Mouse (Mus musculus): Measurements from ENCODE around the gene Pofut2. TPM values are rescaled to one million over a fixed set of nuclear protein-coding genes. Genes with fewer than 3 reads are reported as not detected.

The Pofut2 gene
- polyA plus RNA-seq, 1 experiment from 2014 or later = 131 TPM

DNA sequence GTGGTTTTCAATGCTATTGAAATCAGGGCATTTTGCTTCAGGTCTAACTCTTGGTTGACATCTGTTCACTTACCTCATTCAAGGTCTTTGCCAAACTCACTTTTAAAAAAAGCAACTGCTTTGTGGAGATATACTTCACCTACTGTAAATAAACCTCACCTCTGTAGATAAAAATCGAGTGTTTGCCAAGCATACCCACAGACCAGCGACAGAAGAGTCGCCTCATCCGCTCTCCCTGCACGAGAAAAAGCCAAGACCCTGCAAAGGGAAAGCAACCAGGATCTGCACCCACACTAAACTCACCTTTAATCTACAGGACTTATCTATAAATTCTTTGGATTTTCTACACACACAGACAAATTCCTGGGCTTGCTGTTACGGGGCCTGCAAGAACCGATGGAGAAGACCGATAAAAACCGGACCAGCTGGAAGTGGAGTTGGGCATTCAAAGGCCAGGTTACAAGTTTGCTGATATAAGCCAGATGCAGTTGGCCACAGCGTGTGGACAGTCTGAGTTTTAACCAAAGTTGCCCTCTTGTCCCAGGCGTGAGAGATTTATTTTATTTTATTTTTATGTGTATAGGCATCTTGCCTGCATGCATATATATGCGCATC lies 39.5 kb upstream of the Pofut2 start:
- ATAC-seq (ENCODE audit: insufficient number of reproducible peaks, low FRiP score) = no peak
- Histone ChIP-seq H3K36me3 (no peaks in the 10 kb centered on the region), H3K27me3 (replicated peaks) (no peaks in the 10 kb centered on the region), H3K9ac (no peak overlapping the region), H3K4me2 (no peak overlapping the region), H3K4me3 (no peak overlapping the region), H3K9me3 (replicated peaks) (no peaks in the 10 kb centered on the region), H3K4me1 (replicated peaks) (peaks cover 75% of the 10 kb centered on the region), H3K27ac (ENCODE audit: poor library complexity, severe bottlenecking) (peak overlapping the region; percentile 32; the same call in 1 of the 2 replicates)
- 62% methylated on average over 12 of the region's 12 CpGs for WGBS

DNA sequence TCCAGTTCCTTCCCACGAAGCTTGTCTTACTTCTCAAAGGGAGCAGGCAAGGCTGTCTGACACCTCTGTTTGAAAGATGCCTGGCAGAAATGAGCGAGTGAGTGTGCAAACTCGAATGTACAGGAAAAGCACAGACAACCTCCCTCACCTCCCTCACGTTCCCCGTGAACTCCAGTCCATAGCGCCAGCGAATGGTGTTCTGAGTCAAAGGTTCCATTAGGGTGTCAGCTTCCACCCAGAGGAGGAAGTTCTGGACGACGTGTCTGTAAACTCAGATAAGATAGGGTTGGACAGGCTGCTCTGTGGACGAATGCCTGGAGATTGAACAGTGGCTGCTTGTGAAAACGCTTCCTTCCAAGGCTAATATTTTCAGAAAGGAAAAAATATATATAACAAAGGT lies 37.9 kb upstream of the Pofut2 start:
- peak overlapping the region; percentile 57 for H3K4me2 ChIP-seq
- peak overlapping the region; percentile 88 for H3K27ac ChIP-seq (ENCODE audit: poor library complexity, severe bottlenecking)
- peaks cover 74% of the 10 kb centered on the region for H3K4me1 ChIP-seq (replicated peaks)
- no peaks in the 10 kb centered on the region for H3K27me3 ChIP-seq (replicated peaks)
- WGBS = 3% methylated on average over 11 of the region's 11 CpGs
- peak overlapping the region; percentile 54; the same call in 1 of the 2 replicates for H3K9ac ChIP-seq
- no peaks in the 10 kb centered on the region for H3K36me3 ChIP-seq
- no peaks in the 10 kb centered on the region for H3K9me3 ChIP-seq (replicated peaks)
- ATAC-seq (ENCODE audit: insufficient number of reproducible peaks, low FRiP score) = peak; percentile 82
- H3K4me3 ChIP-seq = no peak overlapping the region

DNA sequence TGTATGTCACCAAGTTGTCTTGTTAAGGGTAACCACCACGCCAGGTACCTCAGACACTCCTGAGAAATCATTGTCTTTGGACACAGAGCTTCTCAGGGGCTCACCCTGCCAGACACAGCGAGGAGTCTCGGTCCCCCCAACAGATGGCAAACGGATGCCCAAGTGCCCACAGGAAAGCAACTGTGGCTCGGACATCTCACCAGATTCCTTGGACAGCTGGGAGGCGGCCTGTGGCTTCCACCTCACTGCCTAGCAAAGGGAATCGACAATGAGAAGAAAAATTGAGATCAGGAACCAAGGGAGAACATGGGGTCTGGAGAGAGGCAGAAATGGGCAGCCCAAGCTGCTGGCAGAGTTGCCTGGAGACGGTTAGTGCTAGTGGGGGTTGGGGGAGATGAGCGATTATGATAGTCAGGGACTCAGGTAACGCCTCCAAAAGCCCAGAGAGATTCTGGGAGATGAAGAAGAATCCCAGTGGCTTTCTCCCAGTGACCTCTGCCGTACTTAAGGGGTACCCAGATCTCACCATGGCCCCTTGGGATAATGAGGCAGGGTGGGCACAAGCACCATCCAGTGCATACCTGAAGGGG lies 36.0 kb upstream of the Pofut2 start:
- no peaks in the 10 kb centered on the region for H3K36me3 ChIP-seq
- no peak overlapping the region for H3K4me3 ChIP-seq
- no peak overlapping the region for H3K27ac ChIP-seq (ENCODE audit: poor library complexity, severe bottlenecking)
- no peak for ATAC-seq (ENCODE audit: insufficient number of reproducible peaks, low FRiP score)
- H3K9me3 ChIP-seq (replicated peaks) = no peaks in the 10 kb centered on the region
- no peaks in the 10 kb centered on the region for H3K27me3 ChIP-seq (replicated peaks)
- WGBS = 84% methylated on average over 11 of the region's 11 CpGs
- H3K4me2 ChIP-seq = no peak overlapping the region
- peaks cover 68% of the 10 kb centered on the region for H3K4me1 ChIP-seq (replicated peaks)
- no peak overlapping the region for H3K9ac ChIP-seq

DNA sequence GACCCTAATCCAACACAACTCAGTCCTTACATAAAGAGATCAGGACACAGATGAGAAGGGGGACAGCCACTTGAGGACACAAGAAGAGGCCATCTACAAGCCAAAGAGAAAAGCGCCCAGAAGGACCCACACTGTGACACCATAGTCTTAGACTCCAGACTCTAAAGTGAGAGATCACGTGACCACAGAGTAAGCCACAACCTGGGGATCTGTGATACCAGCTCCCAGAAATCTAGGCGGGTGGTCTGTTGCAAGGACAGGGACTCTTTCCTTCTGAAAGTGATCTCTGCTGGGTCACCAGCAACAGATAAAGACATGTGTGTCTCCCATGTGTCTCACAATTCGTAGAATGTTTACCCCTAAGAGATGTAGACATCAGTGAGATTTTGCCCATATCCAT lies 34.6 kb upstream of the Pofut2 start:
- Histone ChIP-seq H3K4me3 (no peak overlapping the region), H3K36me3 (no peaks in the 10 kb centered on the region), H3K27ac (ENCODE audit: poor library complexity, severe bottlenecking) (no peak overlapping the region), H3K27me3 (replicated peaks) (no peaks in the 10 kb centered on the region), H3K9ac (no peak overlapping the region), H3K4me1 (replicated peaks) (peaks cover 76% of the 10 kb centered on the region), H3K9me3 (replicated peaks) (no peaks in the 10 kb centered on the region), H3K4me2 (no peak overlapping the region)
- 78% methylated on average over 4 of the region's 4 CpGs for WGBS
- no peak for ATAC-seq (ENCODE audit: insufficient number of reproducible peaks, low FRiP score)

DNA sequence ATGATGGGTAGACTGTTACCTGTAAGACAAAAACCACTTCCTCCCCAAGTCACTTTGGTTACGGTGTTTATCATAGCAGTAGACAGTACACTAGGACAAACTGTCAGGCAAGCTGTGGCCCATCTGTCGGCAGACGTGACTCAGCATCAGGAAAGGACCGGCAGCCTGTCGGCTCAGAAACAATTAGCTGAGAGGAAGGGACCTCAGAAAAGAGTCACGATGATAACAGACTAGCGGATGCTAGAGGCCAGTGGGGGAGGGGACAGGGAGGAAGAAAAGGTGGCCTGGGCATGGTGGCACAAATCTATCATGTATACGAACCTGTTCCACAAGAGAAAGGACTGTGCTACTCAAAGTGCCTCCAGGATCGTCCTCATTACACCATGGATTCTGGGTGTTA lies 33.6 kb upstream of the Pofut2 start:
- Histone ChIP-seq H3K9me3 (replicated peaks) (no peaks in the 10 kb centered on the region), H3K4me1 (replicated peaks) (peaks cover 76% of the 10 kb centered on the region), H3K27ac (ENCODE audit: poor library complexity, severe bottlenecking) (peak overlapping the region; percentile 47; the same call in 1 of the 2 replicates), H3K36me3 (no peaks in the 10 kb centered on the region), H3K4me3 (no peak overlapping the region), H3K27me3 (replicated peaks) (no peaks in the 10 kb centered on the region), H3K4me2 (peak overlapping the region; percentile 23), H3K9ac (no peak overlapping the region)
- peak; percentile 82 for ATAC-seq (ENCODE audit: insufficient number of reproducible peaks, low FRiP score)
- 11% methylated on average over 9 of the region's 9 CpGs for WGBS

DNA sequence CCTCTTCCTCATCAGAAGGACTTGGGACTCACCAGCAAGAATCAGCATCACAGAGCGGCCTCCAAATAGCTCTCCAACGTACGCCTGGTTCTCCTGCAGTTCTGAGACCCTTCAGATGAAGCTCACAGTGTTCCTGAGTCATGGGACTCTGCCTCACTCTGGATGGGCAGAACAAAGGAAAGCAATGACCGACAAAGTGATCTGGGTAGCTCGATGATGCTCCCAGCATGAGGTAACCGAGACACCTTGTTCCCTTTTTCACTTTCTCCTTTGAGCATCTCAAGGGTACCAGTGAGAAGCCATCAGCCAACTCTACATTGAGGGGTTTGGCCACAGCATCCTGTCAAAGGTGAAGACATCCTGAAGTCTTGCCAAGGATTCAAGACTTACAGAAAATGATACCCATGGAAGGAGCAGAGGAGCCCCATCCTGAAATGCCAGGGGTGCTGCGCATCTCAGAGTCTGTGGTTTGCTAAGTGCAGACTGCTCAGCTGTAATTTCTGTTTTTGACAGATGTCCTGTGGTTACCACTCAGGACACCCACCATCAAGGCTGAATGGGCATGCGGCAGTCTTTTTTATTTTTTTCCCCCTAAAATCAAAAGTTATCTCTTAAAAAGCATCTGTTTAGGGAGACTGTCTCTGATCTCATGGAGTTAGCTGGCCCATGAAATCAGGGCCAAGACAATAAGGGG lies 32.9 kb upstream of the Pofut2 start:
- Histone ChIP-seq H3K9ac (no peak overlapping the region), H3K9me3 (replicated peaks) (no peaks in the 10 kb centered on the region), H3K4me2 (0 out of 2 replicates have a peak overlapping the region, but pooled peaks have one; percentile 23), H3K27ac (ENCODE audit: poor library complexity, severe bottlenecking) (no peak overlapping the region), H3K4me3 (no peak overlapping the region), H3K4me1 (replicated peaks) (peaks cover 78% of the 10 kb centered on the region), H3K27me3 (replicated peaks) (no peaks in the 10 kb centered on the region), H3K36me3 (no peaks in the 10 kb centered on the region)
- 82% methylated on average over 8 of the region's 8 CpGs for WGBS
- no peak for ATAC-seq (ENCODE audit: insufficient number of reproducible peaks, low FRiP score)

DNA sequence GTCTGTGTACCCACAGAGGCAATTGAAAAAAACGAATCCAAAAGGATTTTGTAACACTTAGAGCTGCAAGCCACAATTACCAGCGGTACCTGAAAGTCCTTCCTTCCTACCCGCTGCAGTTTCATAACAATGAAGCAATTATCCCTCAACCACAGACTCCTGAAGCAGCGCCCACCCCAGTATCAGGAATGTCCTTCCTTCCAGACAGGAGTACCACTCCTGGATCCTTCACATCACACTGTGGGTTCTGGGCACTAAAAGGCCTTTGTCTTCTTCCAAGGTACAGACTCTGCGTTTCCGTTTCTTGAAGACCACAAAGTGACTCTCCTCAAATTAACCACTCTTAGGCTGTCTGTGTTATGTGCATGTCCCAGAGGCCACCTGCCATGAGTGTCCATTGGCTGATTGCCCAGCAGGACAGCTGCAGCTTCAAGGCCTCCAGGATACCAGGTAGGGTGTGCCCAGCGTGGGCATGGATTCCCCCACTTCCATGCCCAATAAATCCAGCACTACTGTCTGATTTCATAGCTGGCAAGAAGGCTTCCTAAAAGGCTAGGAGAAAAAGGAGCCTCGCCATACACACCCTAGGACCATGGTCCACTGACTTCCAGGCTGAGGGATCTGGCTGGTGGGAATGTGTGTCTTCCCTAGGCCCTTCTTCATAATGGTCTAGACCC lies 32.2 kb upstream of the Pofut2 start:
- ATAC-seq (ENCODE audit: insufficient number of reproducible peaks, low FRiP score) = no peak
- no peak overlapping the region for H3K4me3 ChIP-seq
- H3K4me1 ChIP-seq (replicated peaks) = peaks cover 77% of the 10 kb centered on the region
- no peak overlapping the region for H3K27ac ChIP-seq (ENCODE audit: poor library complexity, severe bottlenecking)
- 73% methylated on average over 8 of the region's 8 CpGs for WGBS
- H3K4me2 ChIP-seq = no peak overlapping the region
- H3K9me3 ChIP-seq (replicated peaks) = no peaks in the 10 kb centered on the region
- H3K36me3 ChIP-seq = no peaks in the 10 kb centered on the region
- H3K9ac ChIP-seq = no peak overlapping the region
- H3K27me3 ChIP-seq (replicated peaks) = no peaks in the 10 kb centered on the region

DNA sequence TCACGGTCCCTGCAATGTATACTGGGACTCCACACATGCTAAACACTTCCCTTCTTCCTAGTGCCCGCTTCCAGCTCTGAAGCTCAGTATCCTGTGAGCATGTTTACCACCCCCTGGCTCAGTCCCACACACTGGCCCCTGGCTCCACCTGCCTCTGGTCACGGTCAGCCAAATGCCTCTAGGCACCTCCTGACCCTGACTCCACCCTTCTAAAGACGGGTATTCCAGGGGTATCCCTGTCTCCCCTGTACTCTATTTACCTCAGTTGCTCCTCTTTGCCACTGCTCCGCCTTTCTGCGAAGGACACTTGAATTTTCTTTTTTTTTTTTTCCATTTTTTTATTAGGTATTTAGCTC lies 31.7 kb upstream of the Pofut2 start:
- Histone ChIP-seq H3K9me3 (replicated peaks) (no peaks in the 10 kb centered on the region), H3K4me2 (no peak overlapping the region), H3K27ac (ENCODE audit: poor library complexity, severe bottlenecking) (no peak overlapping the region), H3K27me3 (replicated peaks) (no peaks in the 10 kb centered on the region), H3K9ac (no peak overlapping the region), H3K4me1 (replicated peaks) (peaks cover 81% of the 10 kb centered on the region), H3K36me3 (no peaks in the 10 kb centered on the region), H3K4me3 (no peak overlapping the region)
- 84% methylated on average over 6 of the region's 6 CpGs for WGBS
- no peak for ATAC-seq (ENCODE audit: insufficient number of reproducible peaks, low FRiP score)

DNA sequence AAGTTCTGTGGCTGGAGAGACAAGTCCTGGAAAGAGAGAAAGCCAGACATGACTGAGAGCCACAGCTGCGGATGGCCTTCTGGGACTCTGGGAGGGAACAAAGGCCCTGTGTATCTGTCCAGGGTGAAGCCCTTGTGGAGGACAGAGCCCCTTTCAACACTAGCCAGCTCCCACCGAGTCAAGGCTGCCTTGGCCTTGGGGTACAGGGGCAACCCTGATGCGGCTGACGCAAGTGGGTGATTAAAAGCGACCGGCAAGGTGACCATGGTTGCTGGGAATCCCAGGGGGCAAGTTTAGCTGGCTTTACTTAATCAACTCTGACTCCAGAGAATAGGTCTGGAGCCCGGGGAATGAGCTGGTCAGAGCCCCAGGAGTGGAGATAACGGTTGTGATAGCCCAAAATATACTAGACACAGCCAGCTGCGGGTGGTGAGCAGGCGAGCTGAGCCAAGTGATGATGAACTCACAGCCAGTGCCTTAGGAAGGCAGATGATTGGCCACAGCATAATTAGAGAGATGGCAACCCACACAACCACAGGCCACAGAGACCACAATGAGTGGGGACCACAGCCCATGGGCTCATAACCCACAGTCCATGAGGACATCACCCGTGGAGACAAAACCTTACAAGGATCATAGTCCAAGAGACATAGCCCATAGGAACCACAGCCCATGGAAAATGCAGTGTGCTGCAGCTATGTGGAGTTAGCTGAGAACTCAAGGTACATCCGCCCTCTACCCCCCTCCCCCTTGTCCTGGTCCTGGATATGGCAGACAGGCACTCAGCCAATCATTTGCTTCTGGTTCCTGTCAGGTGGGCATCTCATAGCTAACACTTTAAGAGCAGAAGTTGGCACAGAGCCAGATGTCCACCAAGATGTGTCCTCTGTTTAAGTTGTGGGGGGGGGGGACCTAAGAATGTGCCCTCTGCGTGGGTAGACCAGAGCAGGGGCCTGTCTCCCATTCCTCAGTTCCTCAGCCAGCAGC lies 29.1 kb upstream of the Pofut2 start:
- Histone ChIP-seq H3K4me2 (peak overlapping the region; percentile 6), H3K9ac (peak overlapping the region; percentile 1; the same call in 1 of the 2 replicates), H3K27me3 (replicated peaks) (no peaks in the 10 kb centered on the region), H3K9me3 (replicated peaks) (no peaks in the 10 kb centered on the region), H3K36me3 (no peaks in the 10 kb centered on the region), H3K4me1 (replicated peaks) (peaks cover 76% of the 10 kb centered on the region), H3K4me3 (no peak overlapping the region), H3K27ac (ENCODE audit: poor library complexity, severe bottlenecking) (peak overlapping the region; percentile 90)
- 26% methylated on average over 13 of the region's 13 CpGs for WGBS
- ATAC-seq (ENCODE audit: insufficient number of reproducible peaks, low FRiP score) = peak; percentile 22; the same call in 1 of the 2 replicates

DNA sequence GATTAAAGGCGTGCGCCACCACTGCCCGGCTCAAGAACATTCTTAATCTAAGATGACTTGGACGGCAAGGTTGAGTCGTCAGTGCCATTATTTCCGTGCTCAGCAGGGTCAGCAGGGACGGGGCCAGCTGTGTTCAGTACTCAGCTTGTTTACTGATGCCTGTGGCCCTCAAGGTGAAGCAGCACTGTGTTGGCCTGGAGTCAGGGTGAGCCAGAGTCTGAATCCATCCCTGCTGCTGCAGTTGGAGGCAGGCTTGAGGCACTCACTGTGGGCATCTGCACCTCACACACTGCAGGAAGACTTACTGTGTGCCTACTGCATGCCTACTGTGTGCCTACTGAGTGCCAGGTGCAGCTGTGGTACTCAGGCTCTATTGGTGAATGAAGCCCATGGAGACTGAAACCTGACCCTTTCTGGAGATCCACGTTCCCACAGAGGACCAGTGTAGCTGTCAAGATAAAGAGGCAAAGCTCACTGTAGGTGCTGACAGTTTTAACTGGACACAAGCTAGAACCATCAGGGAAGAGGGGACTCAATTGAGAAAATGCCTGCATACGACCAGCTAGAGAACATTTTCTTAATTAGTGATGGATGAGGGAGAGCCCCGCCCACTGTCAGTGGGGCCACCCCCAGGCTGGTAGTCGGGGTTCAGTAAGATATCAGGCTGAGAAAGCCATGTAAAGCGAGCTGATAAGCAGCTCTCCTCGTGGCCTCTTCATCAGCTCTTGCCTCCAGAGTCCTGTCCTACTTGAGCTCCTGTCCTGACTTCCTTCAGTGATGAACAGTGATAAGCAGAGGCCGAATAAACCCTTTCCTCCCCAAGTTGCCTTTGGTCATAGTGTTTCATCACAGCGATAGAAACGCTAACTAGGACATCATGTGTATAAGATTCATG lies 26.9 kb upstream of the Pofut2 start:
- Histone ChIP-seq H3K4me2 (no peak overlapping the region), H3K4me1 (replicated peaks) (peaks cover 57% of the 10 kb centered on the region), H3K27me3 (replicated peaks) (no peaks in the 10 kb centered on the region), H3K9me3 (replicated peaks) (no peaks in the 10 kb centered on the region), H3K4me3 (no peak overlapping the region), H3K27ac (ENCODE audit: poor library complexity, severe bottlenecking) (no peak overlapping the region), H3K36me3 (no peaks in the 10 kb centered on the region), H3K9ac (no peak overlapping the region)
- 41% methylated on average over 16 of the region's 16 CpGs for WGBS
- peak; percentile 40 for ATAC-seq (ENCODE audit: insufficient number of reproducible peaks, low FRiP score)
